Mouse (Mus musculus) embryonic facial prominence, embryonic 15.5 days (tissue): Measurements from ENCODE around the gene Mfap2. TPM values are rescaled to one million over a fixed set of nuclear protein-coding genes. Genes with fewer than 3 reads are reported as not detected.
A peak's percentile ranks its signal among the peaks of the same experiment; 100 is the strongest.

ENCODE experiments used
- ATAC-seq: fragments of 200-750 bp; cut with Nextera tagmentation; 2 replicates; pipeline ENCODE4 v1.8.0; 2017; ENCODE audit warnings: low read depth, moderate TSS enrichment; ENCODE audit not compliant: insufficient number of reproducible peaks, low FRiP score, low TSS enrichment
- H3K27ac ChIP-seq: fragments of 300-500 bp; sonication (generic); replicated peaks from 2 replicates; pipeline ENCODE4 v1.5.1; 2015; ENCODE audit warnings: mild to moderate bottlenecking, inconsistent platforms
- H3K27me3 ChIP-seq: fragments of 300-500 bp; sonication (generic); 2 replicates; pipeline ENCODE4 v1.6.1; 2015; ENCODE audit warnings: inconsistent platforms
- H3K36me3 ChIP-seq: fragments of 300-500 bp; sonication (generic); 2 replicates; pipeline ENCODE4 v1.6.1; 2015; ENCODE audit warnings: mild to moderate bottlenecking, inconsistent platforms
- H3K4me1 ChIP-seq: fragments of 300-500 bp; sonication (generic); 2 replicates; pipeline ENCODE4 v1.6.1; 2015; ENCODE audit warnings: inconsistent platforms
- H3K4me2 ChIP-seq: fragments of 300-500 bp; sonication (generic); replicated peaks from 2 replicates; pipeline ENCODE4 v1.6.1; 2015; ENCODE audit warnings: mild to moderate bottlenecking, inconsistent platforms
- H3K4me3 ChIP-seq: fragments of 300-500 bp; sonication (generic); replicated peaks from 2 replicates; pipeline ENCODE4 v1.5.1; 2015; ENCODE audit warnings: mild to moderate bottlenecking, inconsistent platforms
- H3K9ac ChIP-seq: fragments of 300-500 bp; sonication (generic); 2 replicates; pipeline ENCODE4 v1.6.1; 2015; ENCODE audit warnings: inconsistent platforms
- H3K9me3 ChIP-seq: fragments of 300-500 bp; sonication (generic); replicated peaks from 2 replicates; pipeline ENCODE4 v1.6.1; 2016; ENCODE audit warnings: inconsistent platforms
- WGBS: fragments of 180-500 bp; shearing (Covaris S2); methylation state at CpG from one replicate; pipeline ENCODE4 v1.1.7; 2015; 5-methylcytosine and 5-hydroxymethylcytosine counted together
- polyA plus RNA-seq: library from polyadenylated mRNA; unstranded; fragments of >200 nt; fragmentation: Nextera tagmentation; extraction: Ambion mirVana; gene quantifications from 2 replicates; pipeline ENCODE4 v1.2.1, GENCODE M21; 2015

The Mfap2 gene
- 923 and 969 TPM in 2 replicates for polyA plus RNA-seq

- WGBS: 5% methylated on average over 7 of the region's 7 CpGs
- peak within 1 kb of the TSS; percentile 69 for H3K4me3 ChIP-seq
- H3K27ac ChIP-seq: peak within 1 kb of the TSS; percentile 96
- no peaks in the 10 kb centered on the region for H3K27me3 ChIP-seq
- H3K4me2 ChIP-seq: peak within 1 kb of the TSS; percentile 73
- H3K36me3 ChIP-seq: peaks cover 55% of the 10 kb centered on the region
- no peaks in the 10 kb centered on the region for H3K9me3 ChIP-seq
- H3K9ac ChIP-seq: peak within 1 kb of the TSS; percentile 78
- peaks cover 45% of the 10 kb centered on the region for H3K4me1 ChIP-seq
- ATAC-seq: no peak
These were observed at the start of gene Mfap2 for GRCm38 (mm10) chr4:141010118-141010517. Gene Mfap2, plus strand, starts transcription at chr4:141010418.

- 2% methylated on average over 37 of the region's 37 CpGs for WGBS
- Histone ChIP-seq H3K27me3 (no peaks in the 10 kb centered on the region), H3K36me3 (0 out of 2 replicates have a peak, but pooled peaks cover 1% of the 10 kb centered on the region), H3K27ac (peak within 1 kb of the TSS; percentile 85), H3K9me3 (no peaks in the 10 kb centered on the region), H3K4me1 (peaks cover 51% of the 10 kb centered on the region), H3K9ac (peak within 1 kb of the TSS; percentile 90), H3K4me3 (peak within 1 kb of the TSS; percentile 94), H3K4me2 (peak within 1 kb of the TSS; percentile 90)
- ATAC-seq: peak; percentile 95
These were observed 49.3 kb upstream of the Mfap2 start, which contains the start of gene Sdhb for GRCm38 (mm10) chr4:140960781-140961466. Gene Sdhb, plus strand, starts transcription at chr4:140961203.

GRCm38 (mm10) chr4:140961467-140962206 is 48.6 kb upstream of the Mfap2 start:
- no peaks in the 10 kb centered on the region for H3K9me3 ChIP-seq
- H3K9ac ChIP-seq: peak overlapping the region; percentile 90
- no peaks in the 10 kb centered on the region for H3K27me3 ChIP-seq
- peak overlapping the region; percentile 90 for H3K4me2 ChIP-seq
- 1% methylated on average over 38 of the region's 38 CpGs for WGBS
- H3K4me3 ChIP-seq: peak overlapping the region; percentile 94
- H3K27ac ChIP-seq: peak overlapping the region; percentile 85
- peaks cover 8% of the 10 kb centered on the region; the same call in 1 of the 2 replicates for H3K36me3 ChIP-seq
- peaks cover 51% of the 10 kb centered on the region for H3K4me1 ChIP-seq
- peak; percentile 27; the same call in 1 of the 2 replicates for ATAC-seq

DNA sequence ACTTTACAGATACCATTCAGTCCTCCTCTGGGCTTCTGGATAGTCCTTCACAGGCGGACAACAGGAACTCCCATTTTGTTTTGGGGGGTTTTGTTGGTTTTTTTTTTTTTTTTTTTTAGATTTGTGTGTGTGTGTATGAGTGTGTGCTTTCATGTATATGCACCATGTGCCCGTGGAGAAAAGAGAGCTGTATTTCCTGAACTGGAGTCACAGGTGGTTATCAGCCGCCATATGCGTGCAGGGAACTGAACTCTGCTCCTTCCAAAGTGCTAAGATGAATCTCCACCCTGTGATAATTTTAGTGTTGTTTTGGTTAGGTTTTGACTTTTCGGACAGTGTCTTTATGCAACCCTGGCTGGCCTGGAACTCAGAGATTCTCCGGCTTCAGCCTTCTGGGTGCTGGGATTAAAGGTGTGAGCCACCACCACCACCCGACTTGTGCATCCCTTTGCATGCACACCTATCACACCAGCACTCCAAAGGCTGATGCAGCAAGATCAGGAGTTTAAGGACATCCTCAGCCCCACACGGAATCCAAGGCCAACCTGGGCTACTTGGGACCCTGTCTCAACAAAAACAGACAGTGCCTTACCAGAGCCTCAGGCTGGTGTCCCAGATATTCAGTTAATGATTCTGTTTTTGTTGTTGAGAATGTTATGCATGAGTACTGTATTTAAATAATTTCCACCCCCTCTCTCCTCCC is 47.9 kb upstream of the Mfap2 start:
- H3K27ac ChIP-seq: peak overlapping the region; percentile 85; the same call in 1 of the 2 replicates
- 69% methylated on average over 8 of the region's 8 CpGs for WGBS
- ATAC-seq: no peak
- H3K36me3 ChIP-seq: peaks cover 11% of the 10 kb centered on the region; the same call in 1 of the 2 replicates
- H3K4me2 ChIP-seq: peak overlapping the region; percentile 90
- no peaks in the 10 kb centered on the region for H3K9me3 ChIP-seq
- peak overlapping the region; percentile 94 for H3K4me3 ChIP-seq
- peak overlapping the region; percentile 90; the same call in 1 of the 2 replicates for H3K9ac ChIP-seq
- peaks cover 44% of the 10 kb centered on the region for H3K4me1 ChIP-seq
- H3K27me3 ChIP-seq: no peaks in the 10 kb centered on the region

GRCm38 (mm10) chr4:140962950-140963349 is 47.3 kb upstream of the Mfap2 start:
- no peak overlapping the region for H3K27ac ChIP-seq

GRCm38 (mm10) chr4:140963941-140964597 is 46.1 kb upstream of the Mfap2 start:
- ATAC-seq: no peak
- Histone ChIP-seq H3K4me3 (no peak overlapping the region), H3K4me1 (peaks cover 34% of the 10 kb centered on the region), H3K9me3 (no peaks in the 10 kb centered on the region), H3K4me2 (no peak overlapping the region), H3K27ac (no peak overlapping the region; the same call in 1 of the 2 replicates), H3K36me3 (peaks cover 22% of the 10 kb centered on the region), H3K9ac (no peak overlapping the region), H3K27me3 (no peaks in the 10 kb centered on the region)
- 79% methylated on average over 9 of the region's 9 CpGs for WGBS

More at GRCm38 (mm10) chr4:140962950-140963349, 47.3 kb upstream of the Mfap2 start:
- no peak overlapping the region for H3K4me3 ChIP-seq
- H3K4me1 ChIP-seq: peaks cover 39% of the 10 kb centered on the region
- H3K9ac ChIP-seq: no peak overlapping the region
- no peak overlapping the region for H3K4me2 ChIP-seq
- no peaks in the 10 kb centered on the region for H3K27me3 ChIP-seq
- peaks cover 14% of the 10 kb centered on the region for H3K36me3 ChIP-seq
- no peaks in the 10 kb centered on the region for H3K9me3 ChIP-seq
- ATAC-seq: no peak
- 37% methylated on average over 5 of the region's 5 CpGs for WGBS

GRCm38 (mm10) chr4:140964620-140965019 is 45.6 kb upstream of the Mfap2 start:
- Histone ChIP-seq H3K4me3 (no peak overlapping the region), H3K9me3 (no peaks in the 10 kb centered on the region), H3K4me1 (peaks cover 34% of the 10 kb centered on the region), H3K27ac (no peak overlapping the region), H3K27me3 (no peaks in the 10 kb centered on the region), H3K9ac (no peak overlapping the region), H3K36me3 (peaks cover 27% of the 10 kb centered on the region), H3K4me2 (no peak overlapping the region)
- 17% methylated on average over 7 of the region's 7 CpGs for WGBS
- ATAC-seq: no peak

GRCm38 (mm10) chr4:140967386-140968159 is 42.6 kb upstream of the Mfap2 start:
- no peak overlapping the region for H3K9ac ChIP-seq
- H3K36me3 ChIP-seq: peaks cover 54% of the 10 kb centered on the region
- no peaks in the 10 kb centered on the region for H3K9me3 ChIP-seq
- no peaks in the 10 kb centered on the region for H3K27me3 ChIP-seq
- 78% methylated on average over 11 of the region's 11 CpGs for WGBS
- peaks cover 16% of the 10 kb centered on the region for H3K4me1 ChIP-seq
- no peak overlapping the region for H3K4me2 ChIP-seq
- no peak overlapping the region for H3K4me3 ChIP-seq
- H3K27ac ChIP-seq: no peak overlapping the region
- no peak for ATAC-seq

GRCm38 (mm10) chr4:140971691-140972090 is 38.5 kb upstream of the Mfap2 start:
- 80% methylated on average over 13 of the region's 13 CpGs for WGBS

DNA sequence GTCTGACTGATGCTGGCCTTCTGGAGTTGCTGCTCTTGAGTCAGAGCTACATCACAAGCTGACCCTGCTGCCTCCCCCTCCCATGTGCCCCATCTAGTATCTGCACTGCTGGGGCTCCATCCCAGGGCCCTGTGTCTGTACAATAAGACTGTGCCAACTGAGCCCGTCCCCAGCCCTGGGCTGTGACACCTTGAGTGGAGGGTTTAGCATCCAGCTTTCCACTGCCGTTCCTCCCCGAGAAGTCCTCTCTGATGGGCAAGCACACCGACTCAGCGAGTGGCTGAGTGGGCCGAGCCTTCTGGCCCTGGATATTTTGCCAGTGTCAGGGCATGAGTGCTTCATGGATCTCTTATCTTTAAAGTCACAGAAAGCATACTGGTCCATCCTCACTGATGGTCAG is 35.8 kb upstream of the Mfap2 start:
- ATAC-seq: no peak
- H3K4me2 ChIP-seq: no peak overlapping the region
- H3K36me3 ChIP-seq: peaks cover 95% of the 10 kb centered on the region
- WGBS: 96% methylated on average over 6 of the region's 6 CpGs
- H3K9me3 ChIP-seq: no peaks in the 10 kb centered on the region
- H3K27ac ChIP-seq: no peak overlapping the region
- H3K4me1 ChIP-seq: 0 out of 2 replicates have a peak, but pooled peaks cover 8% of the 10 kb centered on the region
- H3K27me3 ChIP-seq: no peaks in the 10 kb centered on the region
- H3K4me3 ChIP-seq: no peak overlapping the region
- H3K9ac ChIP-seq: no peak overlapping the region

More at GRCm38 (mm10) chr4:140971691-140972090, 38.5 kb upstream of the Mfap2 start:
- no peak for ATAC-seq
- Histone ChIP-seq H3K36me3 (peaks cover 85% of the 10 kb centered on the region), H3K27me3 (no peaks in the 10 kb centered on the region), H3K27ac (no peak overlapping the region), H3K9ac (no peak overlapping the region), H3K4me1 (0 out of 2 replicates have a peak, but pooled peaks cover 2% of the 10 kb centered on the region), H3K4me2 (no peak overlapping the region), H3K4me3 (no peak overlapping the region), H3K9me3 (no peaks in the 10 kb centered on the region)
